Mouse (Mus musculus): ENCODE data around the gene Gm49405. TPM values are rescaled to one million over a fixed set of nuclear protein-coding genes. Genes with fewer than 3 reads are reported as not detected.
"Not testable (repeated sequence)": the region's sequence is repeated elsewhere in the genome, so short reads cannot be mapped to it uniquely, and the experiment has no call there.

Gm49405 gene
- polyA plus RNA-seq, 1 experiment = 1.2 TPM

DNA sequence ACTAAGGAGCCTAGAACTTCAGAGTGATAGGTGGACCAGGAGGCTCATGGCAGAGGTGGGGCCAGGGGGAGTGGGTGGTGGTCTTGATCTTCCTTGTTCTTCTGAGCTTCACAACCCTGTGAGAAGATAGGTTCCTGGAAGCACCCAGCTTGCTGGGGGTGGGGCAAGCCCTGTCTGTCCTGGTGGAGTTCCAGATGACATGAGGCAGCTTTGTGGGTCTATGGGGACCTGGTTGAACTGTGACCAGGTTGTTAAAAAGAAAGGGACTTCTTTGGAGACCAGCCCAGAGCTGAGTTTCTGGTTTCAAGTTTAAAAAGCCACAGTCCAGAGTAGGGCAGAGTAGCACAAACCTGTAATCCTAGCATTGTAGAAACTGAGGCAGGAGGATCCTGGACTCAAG, 41.4 kb upstream of the Gm49405 start:
- no peak overlapping the region for H3K4me3 ChIP-seq (ENCODE audit: insufficient read depth, low read depth, low read length)
- no peaks in the 10 kb centered on the region for H3K36me3 ChIP-seq (ENCODE audit: control insufficient read depth, insufficient read depth, low read length)
- no peak for TF ChIP-seq POLR2A (IDR thresholded peaks at IDR 0.05; ENCODE audit: low read depth, low read length)
- no peak for TF ChIP-seq CTCF (conservative IDR thresholded peaks at IDR 0.05; ENCODE audit: insufficient read depth, insufficient read length, low read depth, low read length)
- peak overlapping the region; percentile 14; the same call in 1 of the 2 replicates for H3K27ac ChIP-seq (ENCODE audit: insufficient read depth, low read depth, low read length)
- peak; percentile 91 for DNase-seq
- peaks cover 10% of the 10 kb centered on the region for H3K4me1 ChIP-seq (ENCODE audit: control insufficient read depth, insufficient read depth, low read length)
- H3K27me3 ChIP-seq (replicated peaks; ENCODE audit: control insufficient read depth, insufficient read depth, low read length) = no peaks in the 10 kb centered on the region

DNA sequence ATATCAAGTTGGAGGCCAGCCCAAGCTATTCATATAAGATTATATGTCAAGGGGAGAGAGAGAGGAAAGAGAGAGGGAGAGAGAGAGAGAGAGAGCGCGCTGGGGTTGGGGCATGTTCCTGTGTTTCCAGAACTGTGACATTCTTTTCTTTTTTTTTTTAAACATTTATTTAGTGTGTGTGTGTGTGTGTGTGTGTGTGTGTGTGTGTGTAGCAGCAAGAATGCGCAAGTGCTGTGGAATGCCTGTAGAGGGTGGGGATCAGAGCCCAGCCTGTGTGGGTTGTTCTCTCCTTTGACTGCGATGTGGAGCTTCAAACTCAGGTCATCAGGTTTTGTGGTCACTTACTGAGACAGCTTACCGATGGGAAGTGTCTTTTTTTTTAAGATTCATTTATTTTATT, 40.2 kb upstream of the Gm49405 start:
- TF ChIP-seq POLR2A (IDR thresholded peaks at IDR 0.05; ENCODE audit: low read depth, low read length) (no peak), CTCF (conservative IDR thresholded peaks at IDR 0.05; ENCODE audit: insufficient read depth, insufficient read length, low read depth, low read length) (no peak)
- H3K4me3 ChIP-seq (ENCODE audit: insufficient read depth, low read depth, low read length) = no peak overlapping the region
- 66% methylated on average over 5 of the region's 5 CpGs for WGBS
- no peak overlapping the region for H3K27ac ChIP-seq (ENCODE audit: insufficient read depth, low read depth, low read length)
- no peaks in the 10 kb centered on the region for H3K27me3 ChIP-seq (replicated peaks; ENCODE audit: control insufficient read depth, insufficient read depth, low read length)
- no peaks in the 10 kb centered on the region for H3K36me3 ChIP-seq (ENCODE audit: control insufficient read depth, insufficient read depth, low read length)
- peaks cover 10% of the 10 kb centered on the region for H3K4me1 ChIP-seq (ENCODE audit: control insufficient read depth, insufficient read depth, low read length)
- no peak for DNase-seq

DNA sequence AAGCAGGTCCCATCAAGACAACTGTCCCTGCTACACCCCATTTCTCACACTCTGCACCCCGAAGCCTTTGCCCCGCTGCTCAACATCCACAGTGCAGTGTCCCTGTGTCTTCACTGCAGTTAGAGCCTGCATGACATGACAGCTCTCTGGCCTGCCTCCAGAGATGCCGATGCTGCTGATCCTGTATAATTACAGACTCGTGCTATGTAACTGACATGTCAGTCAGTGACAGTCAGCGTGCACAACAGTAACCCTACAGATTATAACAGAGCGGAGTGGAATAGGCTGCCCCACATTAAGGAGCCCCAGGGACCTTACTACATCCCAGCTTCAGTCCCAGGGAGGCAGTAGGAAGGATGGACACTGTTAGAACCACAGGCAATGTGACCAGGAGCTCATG, 38.6 kb upstream of the Gm49405 start:
- not testable (repeated sequence) for DNase-seq; H3K4me3 ChIP-seq (ENCODE audit: insufficient read depth, low read depth, low read length); H3K36me3 ChIP-seq (ENCODE audit: control insufficient read depth, insufficient read depth, low read length); H3K4me1 ChIP-seq (ENCODE audit: control insufficient read depth, insufficient read depth, low read length); H3K27ac ChIP-seq (ENCODE audit: insufficient read depth, low read depth, low read length); H3K27me3 ChIP-seq (replicated peaks; ENCODE audit: control insufficient read depth, insufficient read depth, low read length)
- WGBS = 95% methylated on average over 6 of the region's 6 CpGs

DNA sequence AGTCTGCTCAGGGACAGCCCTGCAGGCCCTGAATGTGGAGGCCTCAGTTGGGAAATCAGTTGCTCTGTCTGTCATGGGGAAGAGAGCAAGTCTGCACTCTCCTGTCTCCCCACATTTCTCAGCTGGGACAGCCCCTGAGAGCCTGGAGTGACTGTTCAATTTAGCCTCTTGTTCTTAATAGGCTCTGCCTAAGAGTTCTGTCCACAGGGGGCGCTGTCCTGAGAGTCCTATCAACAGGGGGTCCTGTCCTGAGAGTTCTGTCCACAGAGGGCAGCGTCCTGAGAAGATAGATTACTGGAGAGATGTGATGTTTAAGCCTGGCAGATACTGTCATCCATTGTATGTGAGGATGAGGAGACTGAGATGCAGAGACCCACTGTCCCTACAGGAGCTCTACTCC, 38.0 kb upstream of the Gm49405 start:
- WGBS = 37% methylated on average over 2 of the region's 2 CpGs
- Histone ChIP-seq H3K4me3 (ENCODE audit: insufficient read depth, low read depth, low read length) (no peak overlapping the region), H3K27me3 (replicated peaks; ENCODE audit: control insufficient read depth, insufficient read depth, low read length) (no peaks in the 10 kb centered on the region), H3K36me3 (ENCODE audit: control insufficient read depth, insufficient read depth, low read length) (no peaks in the 10 kb centered on the region), H3K27ac (ENCODE audit: insufficient read depth, low read depth, low read length) (no peak overlapping the region), H3K4me1 (ENCODE audit: control insufficient read depth, insufficient read depth, low read length) (peaks cover 6% of the 10 kb centered on the region)
- DNase-seq = no peak
- no peak for TF ChIP-seq POLR2A (IDR thresholded peaks at IDR 0.05; ENCODE audit: low read depth, low read length)
- peak; percentile 23; the same call in 1 of the 2 replicates for TF ChIP-seq CTCF (conservative IDR thresholded peaks at IDR 0.05; ENCODE audit: insufficient read depth, insufficient read length, low read depth, low read length)

DNA sequence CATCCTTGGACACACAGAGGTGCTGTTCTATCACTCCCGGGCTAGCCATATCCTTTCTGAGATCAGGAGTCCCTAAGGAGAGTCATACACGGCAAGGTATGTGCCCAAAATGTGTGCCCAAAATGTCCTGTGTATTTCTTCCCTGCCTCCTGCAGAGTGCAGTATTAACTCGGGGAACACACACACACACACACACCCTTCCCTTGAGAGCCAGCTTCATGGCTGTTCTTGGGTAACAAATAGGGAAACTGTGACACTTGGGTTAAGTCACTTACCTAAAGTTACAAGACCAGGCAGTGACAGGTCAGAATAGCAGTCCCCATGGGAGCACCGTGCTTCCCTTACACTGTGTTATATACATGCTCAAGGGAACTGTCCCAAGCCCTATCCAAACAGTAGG, 36.4 kb upstream of the Gm49405 start:
- Histone ChIP-seq H3K27ac (ENCODE audit: insufficient read depth, low read depth, low read length) (no peak overlapping the region), H3K4me1 (ENCODE audit: control insufficient read depth, insufficient read depth, low read length) (no peaks in the 10 kb centered on the region), H3K27me3 (replicated peaks; ENCODE audit: control insufficient read depth, insufficient read depth, low read length) (no peaks in the 10 kb centered on the region), H3K36me3 (ENCODE audit: control insufficient read depth, insufficient read depth, low read length) (no peaks in the 10 kb centered on the region), H3K4me3 (ENCODE audit: insufficient read depth, low read depth, low read length) (no peak overlapping the region)
- TF ChIP-seq CTCF (conservative IDR thresholded peaks at IDR 0.05; ENCODE audit: insufficient read depth, insufficient read length, low read depth, low read length) (peak; percentile 25; the same call in 1 of the 2 replicates), POLR2A (IDR thresholded peaks at IDR 0.05; ENCODE audit: low read depth, low read length) (no peak)
- WGBS = 68% methylated on average over 4 of the region's 4 CpGs
- DNase-seq = no peak

DNA sequence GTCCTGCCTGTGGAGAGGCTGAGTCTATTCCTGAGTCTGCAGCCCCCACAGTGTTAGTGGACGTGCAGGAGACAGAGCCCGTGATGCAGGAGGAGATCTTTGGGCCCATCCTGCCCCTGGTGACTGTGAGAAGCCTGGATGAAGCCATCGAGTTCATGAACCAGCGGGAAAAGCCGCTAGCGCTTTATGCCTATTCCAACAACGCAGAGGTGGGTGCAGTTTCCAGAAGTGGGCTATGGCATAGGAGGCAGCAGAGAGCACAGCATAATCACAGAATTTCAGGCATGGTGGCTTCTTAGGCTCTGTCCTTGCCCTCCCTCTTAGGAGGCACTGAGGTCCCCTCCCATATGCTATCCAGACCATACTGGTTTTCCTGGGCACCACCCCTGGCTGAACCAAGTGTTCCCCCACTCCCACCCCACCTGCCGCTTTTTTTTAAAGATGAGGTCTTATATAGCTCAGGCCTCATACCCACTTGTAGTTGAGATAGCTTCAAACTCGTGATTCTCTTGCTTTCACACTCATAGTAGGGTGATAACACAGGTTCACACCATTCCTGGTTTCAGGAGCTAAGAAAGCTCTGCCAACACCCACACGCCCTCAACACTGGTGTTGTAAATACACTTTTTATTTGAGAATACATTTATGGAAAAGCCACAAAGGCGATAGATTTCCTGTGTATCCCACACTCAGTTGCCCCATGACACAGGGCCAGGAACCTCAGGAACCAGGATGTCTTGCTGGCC, 33.9 kb upstream of the Gm49405 start:
- no peak for TF ChIP-seq CTCF (conservative IDR thresholded peaks at IDR 0.05; ENCODE audit: insufficient read depth, insufficient read length, low read depth, low read length)
- TF ChIP-seq POLR2A (IDR thresholded peaks at IDR 0.05; ENCODE audit: low read depth, low read length) = no peak
- 74% methylated on average over 11 of the region's 11 CpGs for WGBS

DNA sequence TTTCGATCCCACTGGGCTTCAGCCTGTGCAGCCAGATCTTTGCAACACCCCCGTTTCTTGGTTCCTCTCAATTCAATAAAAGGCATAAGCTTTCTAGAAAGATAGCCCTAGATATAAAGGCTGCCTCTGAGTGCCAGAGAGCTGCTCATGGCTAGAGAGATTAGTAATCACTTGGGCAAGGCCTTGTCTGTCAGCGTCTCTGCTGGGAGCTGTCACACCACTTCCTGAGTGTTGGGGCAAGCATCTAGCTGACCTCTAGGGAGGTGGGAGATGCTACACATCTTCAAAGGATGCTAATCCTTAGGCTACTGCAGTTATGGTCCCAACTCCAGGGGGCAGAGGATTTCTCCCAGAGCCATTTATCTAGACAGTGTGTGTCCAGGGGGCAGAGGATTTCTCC, 33.2 kb upstream of the Gm49405 start:
- DNase-seq = no peak
- Histone ChIP-seq H3K36me3 (ENCODE audit: control insufficient read depth, insufficient read depth, low read length) (no peaks in the 10 kb centered on the region), H3K4me3 (ENCODE audit: insufficient read depth, low read depth, low read length) (no peak overlapping the region), H3K27ac (ENCODE audit: insufficient read depth, low read depth, low read length) (no peak overlapping the region), H3K27me3 (replicated peaks; ENCODE audit: control insufficient read depth, insufficient read depth, low read length) (no peaks in the 10 kb centered on the region), H3K4me1 (ENCODE audit: control insufficient read depth, insufficient read depth, low read length) (no peaks in the 10 kb centered on the region)
- 82% methylated on average over 3 of the region's 3 CpGs for WGBS
- TF ChIP-seq POLR2A (IDR thresholded peaks at IDR 0.05; ENCODE audit: low read depth, low read length) (no peak), CTCF (conservative IDR thresholded peaks at IDR 0.05; ENCODE audit: insufficient read depth, insufficient read length, low read depth, low read length) (no peak)

More for the DNA sequence above, 33.9 kb upstream of the Gm49405 start:
- no peaks in the 10 kb centered on the region for H3K4me1 ChIP-seq (ENCODE audit: control insufficient read depth, insufficient read depth, low read length)
- no peaks in the 10 kb centered on the region for H3K27me3 ChIP-seq (replicated peaks; ENCODE audit: control insufficient read depth, insufficient read depth, low read length)
- H3K36me3 ChIP-seq (ENCODE audit: control insufficient read depth, insufficient read depth, low read length) = no peaks in the 10 kb centered on the region
- H3K4me3 ChIP-seq (ENCODE audit: insufficient read depth, low read depth, low read length) = no peak overlapping the region
- DNase-seq = no peak
- H3K27ac ChIP-seq (ENCODE audit: insufficient read depth, low read depth, low read length) = no peak overlapping the region

All from kidney, adult 2 months (tissue).